Mouse (Mus musculus) activated CD4-positive, CD25-positive, alpha-beta regulatory T cell, adult 4 months (primary cell): Measurements from ENCODE around the gene Pear1. TPM values are rescaled to one million over a fixed set of nuclear protein-coding genes. Genes with fewer than 3 reads are reported as not detected.
A peak's percentile ranks its signal among the peaks of the same experiment; 100 is the strongest.
"Not testable (repeated sequence)": the region's sequence is repeated elsewhere in the genome, so short reads cannot be mapped to it uniquely, and the experiment has no call there.

Experiments used
- ATAC-seq: one replicate; pipeline ENCODE4 v1.8.0; 2017
- polyA plus RNA-seq, 2 experiments: library from polyadenylated mRNA; unstranded; fragments of 100-300 nt; shearing (Covaris generic); gene quantifications; one replicate each; pipeline ENCODE4 v1.2.1; 2017

The Pear1 gene
- polyA plus RNA-seq = 10 to 100 TPM; 49.6 to 67.4 TPM

GRCm38 (mm10) chr3:87824206-87824605 is at the start of gene Pear1:
Gene Pear1, minus strand, starts transcription at chr3:87824306.
- not testable (repeated sequence) for ATAC-seq

- ATAC-seq = not testable (repeated sequence)
Observed at GRCm38 (mm10) chr3:87864111-87864510, 40.0 kb upstream of the Pear1 start.

- peak; percentile 78 for ATAC-seq
Observed at GRCm38 (mm10) chr3:87859813-87860212, 35.7 kb upstream of the Pear1 start.

- ATAC-seq = no peak
Observed at GRCm38 (mm10) chr3:87857666-87858065, 33.6 kb upstream of the Pear1 start.

GRCm38 (mm10) chr3:87855936-87856335 is 31.8 kb upstream of the Pear1 start:
- no peak for ATAC-seq

GRCm38 (mm10) chr3:87854795-87855568 is 30.9 kb upstream of the Pear1 start:
- no peak for ATAC-seq

- ATAC-seq = no peak
Observed at GRCm38 (mm10) chr3:87849117-87849516, 25.0 kb upstream of the Pear1 start.

GRCm38 (mm10) chr3:87847680-87848079 is 23.6 kb upstream of the Pear1 start:
- peak; percentile 53 for ATAC-seq

GRCm38 (mm10) chr3:87846650-87847110 is 22.6 kb upstream of the Pear1 start, which contains the start of gene Sh2d2a:
Gene Sh2d2a, plus strand, starts transcription at chr3:87846755.
- peak; percentile 79 for ATAC-seq

- ATAC-seq = no peak
Observed at GRCm38 (mm10) chr3:87846186-87846585, 22.1 kb upstream of the Pear1 start.

GRCm38 (mm10) chr3:87844981-87845380 is 20.9 kb upstream of the Pear1 start:
- no peak for ATAC-seq

- no peak for ATAC-seq
Observed at GRCm38 (mm10) chr3:87840858-87841257, 16.8 kb upstream of the Pear1 start.

GRCm38 (mm10) chr3:87838622-87839021 is 14.5 kb upstream of the Pear1 start:
- ATAC-seq = peak; percentile 61

- no peak for ATAC-seq
Observed at GRCm38 (mm10) chr3:87833482-87833881, 9.4 kb upstream of the Pear1 start.

GRCm38 (mm10) chr3:87832109-87832859 is 8.2 kb upstream of the Pear1 start:
- peak; percentile 77 for ATAC-seq

GRCm38 (mm10) chr3:87829025-87829424 is 4.9 kb upstream of the Pear1 start:
- ATAC-seq = no peak

GRCm38 (mm10) chr3:87828435-87828834 is 4.3 kb upstream of the Pear1 start:
- no peak for ATAC-seq

- ATAC-seq = no peak
Observed at GRCm38 (mm10) chr3:87818226-87818625, 5.9 kb downstream of the Pear1 start.

- ATAC-seq = no peak
Observed at GRCm38 (mm10) chr3:87816646-87817093, 7.4 kb downstream of the Pear1 start.

GRCm38 (mm10) chr3:87816166-87816565 is 7.9 kb downstream of the Pear1 start:
- no peak for ATAC-seq

GRCm38 (mm10) chr3:87812873-87813272 is 11.2 kb downstream of the Pear1 start:
- ATAC-seq = no peak

- no peak for ATAC-seq
Observed at GRCm38 (mm10) chr3:87812413-87812812, 11.7 kb downstream of the Pear1 start.

- no peak for ATAC-seq
Observed at GRCm38 (mm10) chr3:87811297-87811696, 12.8 kb downstream of the Pear1 start.
